Mouse (Mus musculus) myocyte (in vitro differentiated cells): ENCODE measurements at regions not wholly inside any gene's neighbourhood (a gene's known extent, or its start where the extent isn't known, plus 50 kb on each side); places are given as distances from the start of the nearest gene placed in this dataset.

Source experiments
- CEBPB ChIP-seq: IDR thresholded peaks from 2 replicates; pipeline ENCODE4 v1.6.1; 2011; ENCODE audit warnings: mild to moderate bottlenecking, moderate library complexity; ENCODE audit not compliant: poor library complexity, insufficient read depth, severe bottlenecking
- E2F4 ChIP-seq: IDR thresholded peaks from one replicate; pipeline ENCODE4 v1.6.1; 2011; ENCODE audit warnings: mild to moderate bottlenecking, control low read depth, moderate library complexity; ENCODE audit not compliant: insufficient read depth
- MAX ChIP-seq: IDR thresholded peaks from one replicate; pipeline ENCODE4 v1.6.1; 2011; ENCODE audit warnings: low read depth, mild to moderate bottlenecking, control low read depth
- MYOD1 ChIP-seq, 3 experiments: IDR thresholded peaks; one replicate each; pipeline ENCODE4 v1.6.1; 2011; ENCODE audit warnings: control low read depth in 2 of 3, low read depth in 2 of 3, mild to moderate bottlenecking in 2 of 3, moderate library complexity in 1 of 3; ENCODE audit not compliant: insufficient read length in 2 of 3, control insufficient read depth in 1 of 3
- MYOG ChIP-seq, 3 experiments: IDR thresholded peaks; one replicate each; pipeline ENCODE4 v1.6.1; 2011; ENCODE audit warnings: control low read depth in 2 of 3, low read depth in 2 of 3, mild to moderate bottlenecking in 2 of 3; ENCODE audit not compliant: insufficient read length in 2 of 3, control insufficient read depth in 1 of 3, insufficient read depth in 1 of 3
- POLR2A ChIP-seq: IDR thresholded peaks from one replicate; pipeline ENCODE4 v1.6.1; 2011; ENCODE audit warnings: low read depth, mild to moderate bottlenecking, control low read depth, moderate library complexity; ENCODE audit not compliant: insufficient read length
- POLR2AphosphoS2 ChIP-seq: IDR thresholded peaks from one replicate; pipeline ENCODE4 v1.6.1; 2011; ENCODE audit warnings: low read depth, control low read depth; ENCODE audit not compliant: insufficient read length
- REST ChIP-seq: IDR thresholded peaks from one replicate; pipeline ENCODE4 v1.6.1; 2011; ENCODE audit warnings: mild to moderate bottlenecking, control low read depth, moderate library complexity; ENCODE audit not compliant: insufficient read depth, insufficient read length
- SRF ChIP-seq: IDR thresholded peaks from one replicate; pipeline ENCODE4 v1.6.1; 2011; ENCODE audit warnings: low read depth; ENCODE audit not compliant: control insufficient read depth, insufficient read length
- TCF12 ChIP-seq: IDR thresholded peaks from one replicate; pipeline ENCODE4 v1.6.1; 2011; ENCODE audit warnings: mild to moderate bottlenecking, control low read depth; ENCODE audit not compliant: poor library complexity, insufficient read depth, severe bottlenecking
- TCF3 ChIP-seq: IDR thresholded peaks from one replicate; pipeline ENCODE4 v1.6.1; 2011; ENCODE audit warnings: low read depth, control low read depth; ENCODE audit not compliant: insufficient read length
- USF1 ChIP-seq: IDR thresholded peaks from one replicate; pipeline ENCODE4 v1.6.1; 2011; ENCODE audit warnings: low read depth, mild to moderate bottlenecking, control low read depth, moderate library complexity

- TF ChIP-seq CEBPB: no peak
- no peak for TF ChIP-seq POLR2A
- no peak for TF ChIP-seq TCF12
- no peak for TF ChIP-seq MYOD1 (IDR thresholded peaks at IDR 0.05; ENCODE audit: control insufficient read depth in 1 of 3, insufficient read length in 2 of 3, low read depth in 2 of 3)
- TF ChIP-seq MAX: no peak
- no peak for TF ChIP-seq POLR2AphosphoS2
- TF ChIP-seq E2F4: no peak
- TF ChIP-seq USF1: no peak
- TF ChIP-seq SRF: no peak
- TF ChIP-seq REST: no peak
- no peak for TF ChIP-seq MYOG (IDR thresholded peaks at IDR 0.05; ENCODE audit: control insufficient read depth in 1 of 3, insufficient read depth in 1 of 3, insufficient read length in 2 of 3, low read depth in 2 of 3)
- TF ChIP-seq TCF3: no peak
Measured at GRCm38 (mm10) chr15:88361351-88361750, 238.8 kb upstream of the Zdhhc25 start.
